34 mouse cellular contexts compared by ENCODE assay signal in genomic region chr4:127163926-127164325, GRCm38 (mm10). TPM values are rescaled to one million over a fixed set of nuclear protein-coding genes. Genes with fewer than 3 reads are reported as not detected.
"Had no signal": no experiment of that assay in that cellular context is flagged by ENCODE, and none has a peak within 500 bp of the region (broad histone marks: within the 10 kb centered on the region; RNA-seq: fewer than 3 reads in every experiment).

No protein-coding gene starts in this region.

- H3K27ac ChIP-seq: heart, embryonic 13.5 days; heart, embryonic 15.5 days; hindbrain, embryonic 10.5 days; hindbrain, embryonic 12.5 days; hindbrain, embryonic 13.5 days; hindbrain, embryonic 14.5 days; hindbrain, embryonic 15.5 days; hindbrain, postnatal 0 days; intestine, embryonic 15.5 days; kidney, embryonic 15.5 days; kidney, postnatal 0 days; layer of hippocampus, adult 2 months; left cerebral cortex, adult 2 months had no signal

- ATAC-seq: hindbrain, embryonic 16.5 days; hindbrain, postnatal 0 days; inflammation-experienced regulatory T-cells, adult 6 months; intestine, embryonic 15.5 days; intestine, embryonic 16.5 days; intestine, postnatal 0 days had no signal

- H3K27me3 ChIP-seq: hindbrain, embryonic 15.5 days had no signal

- H3K9ac ChIP-seq: heart, embryonic 12.5 days; heart, embryonic 13.5 days; heart, embryonic 15.5 days; hindbrain, embryonic 12.5 days; hindbrain, embryonic 13.5 days; hindbrain, embryonic 14.5 days; hindbrain, embryonic 15.5 days; intestine, embryonic 15.5 days; kidney, embryonic 15.5 days had no signal

- DNase-seq: heart, postnatal 10 days; heart, postnatal 14 days; heart, postnatal 36 days; heart, postnatal 4 days; kidney, adult 11 months; kidney, adult 18-20 months; kidney, adult 2 months; kidney, adult 8-10 months; kidney, adult 9 months; kidney, postnatal 10 days; kidney, postnatal 14 days; kidney, postnatal 36 days; kidney, postnatal 4 days; layer of hippocampus, adult 9-11 months; layer of hippocampus, postnatal 36 days had no signal

- H3K4me3 ChIP-seq: heart, embryonic 12.5 days; heart, embryonic 13.5 days; heart, embryonic 15.5 days; hindbrain, embryonic 10.5 days; hindbrain, embryonic 12.5 days; hindbrain, embryonic 13.5 days; hindbrain, embryonic 15.5 days; intestine, embryonic 15.5 days; kidney, embryonic 15.5 days; layer of hippocampus, adult 2 months; left cerebral cortex, adult 2 months had no signal

- H3K9me3 ChIP-seq: heart, embryonic 12.5 days; heart, embryonic 13.5 days; heart, embryonic 15.5 days; hindbrain, embryonic 10.5 days; hindbrain, embryonic 12.5 days; hindbrain, embryonic 13.5 days; hindbrain, embryonic 15.5 days; intestine, embryonic 15.5 days; kidney, embryonic 15.5 days had no signal

- H3K4me2 ChIP-seq: heart, embryonic 12.5 days; heart, embryonic 13.5 days; heart, embryonic 15.5 days; hindbrain, embryonic 12.5 days; hindbrain, embryonic 13.5 days; hindbrain, embryonic 14.5 days; hindbrain, embryonic 15.5 days; intestine, embryonic 15.5 days; kidney, embryonic 15.5 days had no signal

- H3K36me3 ChIP-seq: heart, embryonic 12.5 days; heart, embryonic 13.5 days; heart, embryonic 15.5 days; hindbrain, embryonic 10.5 days; hindbrain, embryonic 12.5 days; hindbrain, embryonic 13.5 days; hindbrain, embryonic 15.5 days; intestine, embryonic 15.5 days; kidney, embryonic 15.5 days had no signal

RNA-seq across cellular contexts. Expression of gene Dlgap3, which starts 5.1 kb away (rescaled TPM):
- total RNA-seq: hematopoietic stem cell, adult 5-6 weeks had no signal
- polyA plus RNA-seq: inflammation-experienced regulatory T-cells, adult 6 months had no signal
